Mouse (Mus musculus): Measurements from ENCODE around the gene Hist1h2bb.
"Not testable (repeated sequence)": the region's sequence is repeated elsewhere in the genome, so short reads cannot be mapped to it uniquely, and the experiment has no call there.

The Hist1h2bb gene

GRCm38 (mm10) chr13:23764324-23765171, 18.0 kb downstream of the Hist1h2bb start:
- no peak for DNase-seq (ENCODE audit: low read depth, low spot score)

GRCm38 (mm10) chr13:23765172-23765513, 18.6 kb downstream of the Hist1h2bb start:
- DNase-seq (ENCODE audit: low read depth, low spot score): no peak

- DNase-seq (ENCODE audit: low read depth, low spot score): no peak
Observed at GRCm38 (mm10) chr13:23766772-23767171, 20.2 kb downstream of the Hist1h2bb start.

GRCm38 (mm10) chr13:23768834-23769397, 22.4 kb downstream of the Hist1h2bb start:
- DNase-seq (ENCODE audit: low read depth, low spot score): no peak

GRCm38 (mm10) chr13:23769613-23770012, 23.1 kb downstream of the Hist1h2bb start, which contains the start of gene Trim38:
Gene Trim38, plus strand, starts transcription at chr13:23769913.
- DNase-seq (ENCODE audit: low read depth, low spot score): not testable (repeated sequence)

GRCm38 (mm10) chr13:23772561-23773313, 26.2 kb downstream of the Hist1h2bb start:
- no peak for DNase-seq (ENCODE audit: low read depth, low spot score)

GRCm38 (mm10) chr13:23778339-23778738, 31.8 kb downstream of the Hist1h2bb start:
- DNase-seq (ENCODE audit: low read depth, low spot score): no peak

GRCm38 (mm10) chr13:23779025-23779424, 32.5 kb downstream of the Hist1h2bb start:
- no peak for DNase-seq (ENCODE audit: low read depth, low spot score)

- DNase-seq (ENCODE audit: low read depth, low spot score): peak; percentile 75
Observed at GRCm38 (mm10) chr13:23792520-23792919, 46.0 kb downstream of the Hist1h2bb start.
